Mouse (Mus musculus): ENCODE results near the gene Intu.

- TF ChIP-seq CTCF (IDR thresholded peaks at IDR 0.05; ENCODE audit: borderline replicate concordance, insufficient read depth, low read length) (no peak), POLR2A (IDR thresholded peaks at IDR 0.05; ENCODE audit: low read depth, low read length) (no peak)
These were observed 3.9 kb upstream of the Intu start for GRCm38 (mm10) chr3:40527218-40527617.

Measured in embryonic fibroblast, embryonic 13.5 days (primary cell).